Mouse (Mus musculus) E14TG2a.4 (cell line): ENCODE results near the gene Gipc2.

ENCODE experiments used
- H3K27me3 ChIP-seq: 2 replicates; pipeline ENCODE4 v1.6.1; 2014; ENCODE audit warnings: low read length, control low read depth; ENCODE audit not compliant: insufficient read depth
- H3K36me3 ChIP-seq: 2 replicates; pipeline ENCODE4 v1.6.1; 2014; ENCODE audit warnings: low read length, control low read depth; ENCODE audit not compliant: insufficient read depth
- H3K4me1 ChIP-seq: replicated peaks from 2 replicates; pipeline ENCODE4 v1.6.1; 2014; ENCODE audit warnings: low read depth, low read length, control low read depth
- H3K4me3 ChIP-seq: replicated peaks from 2 replicates; pipeline ENCODE4 v1.5.1; 2014; ENCODE audit warnings: mild to moderate bottlenecking, low read length
- H3K9me3 ChIP-seq: 2 replicates; pipeline ENCODE4 v1.6.1; 2014; ENCODE audit warnings: low read length, control low read depth
- CTCF ChIP-seq: conservative IDR thresholded peaks from 2 replicates; pipeline ENCODE4 v1.5.1; 2014; ENCODE audit warnings: low read length
- NANOG ChIP-seq: IDR thresholded peaks from 2 replicates; pipeline ENCODE4 v1.6.1; 2014; ENCODE audit warnings: borderline replicate concordance, low read length, mixed read lengths
- POU5F1 ChIP-seq: IDR thresholded peaks from 2 replicates; pipeline ENCODE4 v1.6.1; 2014; ENCODE audit warnings: low read length, borderline replicate concordance

Gene Gipc2

DNA sequence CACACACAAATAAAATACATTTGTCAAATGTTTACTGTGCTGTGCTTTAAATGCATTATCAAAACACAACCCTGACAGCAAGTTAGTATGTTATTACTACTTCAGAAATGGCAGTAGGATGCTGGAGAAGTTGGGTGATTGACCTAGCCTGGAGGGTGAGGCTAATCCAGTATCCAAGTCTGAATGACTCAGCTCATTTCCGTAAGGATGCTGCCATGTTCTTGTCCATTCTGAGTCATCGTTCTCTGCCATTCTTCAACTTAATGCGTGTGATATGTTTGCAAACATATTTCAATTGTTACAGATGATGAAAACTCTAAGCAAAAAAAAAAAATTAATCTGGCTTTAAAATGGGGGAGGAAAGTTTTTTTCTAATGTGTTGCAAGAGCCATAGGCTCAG, 84.6 kb downstream of the Gipc2 start:
- no peak overlapping the region for H3K4me3 ChIP-seq
- no peak for TF ChIP-seq NANOG
- no peak for TF ChIP-seq POU5F1
- no peak for TF ChIP-seq CTCF

DNA sequence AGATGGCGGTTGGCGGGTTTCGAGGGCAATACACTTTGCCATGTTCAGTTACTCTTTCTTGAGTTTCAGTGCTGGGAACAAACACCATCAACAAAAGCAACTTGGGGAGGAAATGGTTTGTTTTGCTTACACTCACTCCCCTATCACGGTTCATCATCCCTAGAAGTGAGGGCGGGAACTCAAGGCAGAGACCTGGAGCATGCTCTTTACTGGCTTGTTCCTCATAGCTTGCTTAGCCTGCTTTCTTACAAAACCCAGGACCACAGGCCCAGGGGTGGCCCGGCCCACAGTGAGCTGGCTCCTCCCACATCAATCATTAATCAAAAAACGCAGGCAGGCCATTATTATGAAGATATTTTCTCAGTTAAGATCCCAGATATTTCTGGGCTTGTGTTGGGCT, 89.9 kb downstream of the Gipc2 start:
- Histone ChIP-seq H3K9me3 (peaks cover 3% of the 10 kb centered on the region; the same call in 1 of the 2 replicates), H3K4me3 (peak overlapping the region; percentile 47; the same call in 1 of the 2 replicates), H3K27me3 (peaks cover 12% of the 10 kb centered on the region), H3K4me1 (peaks cover 7% of the 10 kb centered on the region; the same call in 1 of the 2 replicates), H3K36me3 (no peaks in the 10 kb centered on the region)
- TF ChIP-seq NANOG: no peak
- no peak for TF ChIP-seq CTCF
- TF ChIP-seq POU5F1: no peak

More for the DNA sequence above, 84.6 kb downstream of the Gipc2 start:
- Histone ChIP-seq H3K9me3 (no peaks in the 10 kb centered on the region), H3K36me3 (no peaks in the 10 kb centered on the region), H3K4me1 (no peaks in the 10 kb centered on the region), H3K27me3 (no peaks in the 10 kb centered on the region)

DNA sequence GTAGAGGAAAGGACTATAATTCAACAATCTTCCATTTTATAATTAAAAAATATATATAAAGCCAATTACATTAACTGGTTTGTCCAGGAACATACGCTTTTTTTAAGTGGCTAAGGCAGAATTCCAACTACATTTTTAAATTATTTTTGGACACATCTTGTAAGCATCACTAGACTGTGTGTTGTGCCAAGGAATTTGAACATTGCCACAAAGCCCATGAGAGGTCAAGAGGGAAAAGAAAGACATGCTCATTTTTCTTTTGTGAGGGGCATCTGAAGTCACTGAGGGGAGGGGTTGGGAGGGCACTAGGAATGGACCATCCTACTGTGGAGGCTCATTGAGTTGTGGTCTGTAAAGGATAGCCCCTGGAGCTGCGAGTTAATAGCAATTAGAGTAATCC, 97.0 kb downstream of the Gipc2 start:
- TF ChIP-seq POU5F1: no peak
- no peak for TF ChIP-seq NANOG
- no peak for TF ChIP-seq CTCF
- H3K4me3 ChIP-seq: no peak overlapping the region

DNA sequence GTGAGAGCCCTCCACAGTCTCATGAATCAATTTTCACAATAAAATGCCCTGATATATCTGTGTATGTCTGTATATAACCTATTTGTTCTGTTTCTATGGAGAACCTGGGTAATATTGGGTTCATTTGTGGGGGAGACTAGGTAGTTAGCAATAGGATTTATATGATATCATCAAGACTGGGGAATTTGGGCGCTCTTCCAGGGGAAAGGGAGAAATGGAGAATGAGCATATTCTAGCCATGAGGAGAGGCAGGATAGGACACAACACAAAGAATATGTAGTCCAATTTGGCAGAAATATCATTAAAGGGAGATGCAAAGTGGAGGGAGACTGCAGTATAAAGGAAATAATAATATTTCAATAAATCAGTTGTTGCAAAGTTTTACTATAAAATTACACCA, 97.7 kb downstream of the Gipc2 start:
- Histone ChIP-seq H3K36me3 (no peaks in the 10 kb centered on the region), H3K4me1 (0 out of 2 replicates have a peak, but pooled peaks cover 4% of the 10 kb centered on the region), H3K27me3 (peaks cover 22% of the 10 kb centered on the region), H3K4me3 (no peak overlapping the region), H3K9me3 (peaks cover 11% of the 10 kb centered on the region; the same call in 1 of the 2 replicates)
- TF ChIP-seq CTCF (no peak), NANOG (no peak), POU5F1 (no peak)

More for the DNA sequence above, 97.0 kb downstream of the Gipc2 start:
- Histone ChIP-seq H3K4me1 (0 out of 2 replicates have a peak, but pooled peaks cover 4% of the 10 kb centered on the region), H3K9me3 (peaks cover 11% of the 10 kb centered on the region; the same call in 1 of the 2 replicates), H3K27me3 (peaks cover 19% of the 10 kb centered on the region), H3K36me3 (no peaks in the 10 kb centered on the region)

DNA sequence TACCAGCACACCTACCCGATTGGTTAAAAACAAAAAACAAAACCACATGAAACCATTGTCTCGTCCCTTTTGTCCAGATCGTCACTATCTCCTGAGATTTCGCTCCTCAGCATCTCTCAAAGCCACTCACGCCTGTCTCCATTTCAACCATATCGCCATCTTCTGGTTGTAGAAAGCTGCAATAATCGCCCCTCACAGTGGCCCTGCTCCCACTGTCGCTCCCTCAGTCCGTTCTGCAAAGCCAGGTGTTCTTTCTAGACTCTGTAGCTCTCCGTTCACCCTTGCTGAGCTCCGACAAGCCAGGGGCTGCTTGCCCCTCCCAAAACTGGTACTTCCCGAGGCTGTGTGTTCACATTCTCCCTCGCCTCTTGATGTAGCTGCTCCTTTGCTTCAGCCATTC, 99.3 kb downstream of the Gipc2 start:
- H3K4me3 ChIP-seq: no peak overlapping the region
- no peaks in the 10 kb centered on the region for H3K36me3 ChIP-seq
- 0 out of 2 replicates have a peak, but pooled peaks have one; percentile 8 for TF ChIP-seq CTCF
- TF ChIP-seq POU5F1: no peak
- peaks cover 11% of the 10 kb centered on the region; the same call in 1 of the 2 replicates for H3K9me3 ChIP-seq
- peaks cover 22% of the 10 kb centered on the region for H3K27me3 ChIP-seq
- H3K4me1 ChIP-seq: 0 out of 2 replicates have a peak, but pooled peaks cover 4% of the 10 kb centered on the region

DNA sequence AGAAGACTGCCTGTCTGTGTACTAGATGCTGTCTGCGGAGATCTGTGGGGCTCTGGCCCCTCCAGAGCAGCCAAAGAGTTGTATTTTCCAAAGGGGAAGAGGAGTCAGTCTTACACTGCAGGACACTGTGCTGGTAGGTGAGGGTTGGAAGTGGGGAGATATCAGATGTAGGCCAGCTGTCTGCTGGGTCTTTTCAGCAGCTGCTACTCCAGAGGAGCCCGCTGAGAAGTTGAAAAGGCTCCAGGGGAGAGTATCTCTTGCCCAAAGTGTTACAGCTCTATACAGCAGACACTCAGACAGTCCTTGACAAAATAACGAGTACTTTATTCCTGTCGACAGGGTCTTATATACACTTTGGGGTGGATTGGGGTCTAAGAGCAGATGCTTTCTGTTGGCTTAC, 100.2 kb downstream of the Gipc2 start:
- no peaks in the 10 kb centered on the region for H3K36me3 ChIP-seq
- H3K4me3 ChIP-seq: no peak overlapping the region
- peaks cover 22% of the 10 kb centered on the region for H3K27me3 ChIP-seq
- H3K9me3 ChIP-seq: peaks cover 5% of the 10 kb centered on the region; the same call in 1 of the 2 replicates
- 0 out of 2 replicates have a peak, but pooled peaks cover 4% of the 10 kb centered on the region for H3K4me1 ChIP-seq
- TF ChIP-seq CTCF (no peak), NANOG (no peak), POU5F1 (no peak)

DNA sequence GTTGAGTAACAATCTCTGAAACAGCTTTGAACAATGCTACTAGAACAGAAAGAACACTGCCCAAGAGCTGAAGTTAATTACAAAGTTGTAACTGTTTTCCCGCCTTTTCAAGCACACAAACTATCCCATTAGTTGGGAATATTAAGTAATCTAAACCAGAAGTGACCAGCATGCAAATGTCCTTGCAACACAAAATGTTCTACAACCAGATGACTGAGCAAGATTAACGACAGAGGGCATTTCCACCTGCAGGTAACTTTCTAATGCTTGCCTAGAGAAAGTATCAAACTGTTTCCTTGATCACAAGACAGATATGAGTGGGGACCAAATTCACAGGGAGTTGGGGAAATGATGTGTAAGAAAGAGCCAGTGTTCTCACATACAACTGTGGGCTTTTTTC, 101.9 kb downstream of the Gipc2 start:
- H3K36me3 ChIP-seq: no peaks in the 10 kb centered on the region
- no peak overlapping the region for H3K4me3 ChIP-seq
- H3K9me3 ChIP-seq: no peaks in the 10 kb centered on the region
- H3K27me3 ChIP-seq: peaks cover 22% of the 10 kb centered on the region
- TF ChIP-seq NANOG (no peak), POU5F1 (no peak), CTCF (no peak)
- H3K4me1 ChIP-seq: 0 out of 2 replicates have a peak, but pooled peaks cover 4% of the 10 kb centered on the region

DNA sequence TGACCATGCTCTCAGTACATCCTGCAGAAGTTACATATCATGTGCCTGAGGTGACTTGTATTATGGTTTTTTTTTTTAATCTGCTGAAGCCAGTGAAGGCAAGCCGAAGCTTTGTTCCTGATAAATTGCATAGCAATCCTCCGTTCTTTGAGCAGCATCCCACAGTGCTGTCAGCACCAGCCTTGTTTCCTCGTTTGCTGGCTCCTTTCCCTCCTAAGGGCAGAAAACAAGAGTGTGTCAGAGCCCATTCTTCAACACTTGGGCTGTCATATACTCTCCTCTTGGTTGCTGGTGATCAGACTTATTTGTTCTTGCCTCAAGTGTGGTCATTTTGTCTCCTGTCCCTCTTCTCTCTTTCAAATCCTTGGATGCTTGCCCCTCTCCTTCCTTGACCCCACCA, 103.2 kb downstream of the Gipc2 start:
- H3K4me3 ChIP-seq: no peak overlapping the region
- TF ChIP-seq CTCF (no peak), POU5F1 (no peak), NANOG (no peak)
- peaks cover 22% of the 10 kb centered on the region for H3K27me3 ChIP-seq
- H3K9me3 ChIP-seq: no peaks in the 10 kb centered on the region
- H3K36me3 ChIP-seq: no peaks in the 10 kb centered on the region
- H3K4me1 ChIP-seq: 0 out of 2 replicates have a peak, but pooled peaks cover 4% of the 10 kb centered on the region

DNA sequence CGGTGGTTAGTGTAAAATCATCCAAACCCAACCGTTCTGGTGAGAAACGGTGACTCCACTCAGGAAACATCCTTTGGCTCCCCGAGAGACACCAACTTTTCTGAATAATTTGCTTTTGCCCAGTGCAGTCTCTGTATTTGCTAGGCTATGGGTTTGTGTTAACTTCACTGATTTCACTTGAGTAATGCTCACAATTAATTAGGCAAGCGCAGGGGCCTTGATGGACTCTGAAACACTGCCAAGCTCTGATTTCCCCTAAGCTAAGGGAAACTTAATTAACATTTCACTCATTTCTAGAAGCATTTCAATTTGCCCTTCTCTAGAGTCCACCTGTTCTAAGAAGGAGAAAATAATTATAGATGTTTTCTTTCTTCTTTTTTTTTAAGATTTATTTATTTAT, 104.9 kb downstream of the Gipc2 start:
- Histone ChIP-seq H3K4me1 (no peaks in the 10 kb centered on the region), H3K27me3 (0 out of 2 replicates have a peak, but pooled peaks cover 9% of the 10 kb centered on the region), H3K9me3 (no peaks in the 10 kb centered on the region), H3K36me3 (no peaks in the 10 kb centered on the region), H3K4me3 (no peak overlapping the region)
- TF ChIP-seq POU5F1 (no peak), CTCF (no peak), NANOG (no peak)

DNA sequence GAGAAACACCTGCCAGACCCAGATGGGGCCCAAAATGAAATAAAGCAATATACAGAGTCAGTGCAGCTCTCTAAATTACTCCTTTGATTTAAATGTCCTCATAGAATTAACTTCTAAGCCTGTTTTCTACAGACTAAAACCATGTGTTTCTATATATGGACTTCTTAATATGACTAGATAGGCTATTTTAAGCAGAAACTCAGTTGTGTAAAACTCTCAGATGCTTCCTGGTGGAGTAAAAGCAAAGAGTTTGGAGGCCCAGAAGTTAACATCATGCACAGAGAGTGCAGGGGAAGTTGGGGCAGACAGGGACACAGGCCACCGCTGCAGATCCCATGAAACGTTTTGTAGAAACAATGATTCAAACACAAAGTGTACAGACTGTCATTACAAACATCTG, 107.8 kb downstream of the Gipc2 start:
- H3K4me3 ChIP-seq: no peak overlapping the region
- no peaks in the 10 kb centered on the region for H3K9me3 ChIP-seq
- H3K4me1 ChIP-seq: no peaks in the 10 kb centered on the region
- H3K27me3 ChIP-seq: no peaks in the 10 kb centered on the region
- TF ChIP-seq NANOG: no peak
- no peak for TF ChIP-seq CTCF
- no peak for TF ChIP-seq POU5F1
- no peaks in the 10 kb centered on the region for H3K36me3 ChIP-seq
